Mouse (Mus musculus) CH12.LX (cell line): ENCODE data around the gene Ablim1. TPM values are rescaled to one million over a fixed set of nuclear protein-coding genes. Genes with fewer than 3 reads are reported as not detected.

ENCODE experiments used
- DNase-seq: peaks from one replicate; pipeline ENCODE4 v3.0.0-alpha.2; 2013; ENCODE audit errors: extremely low read depth
- H3K27ac ChIP-seq: 2 replicates; pipeline ENCODE4 v1.5.1; 2012; ENCODE audit warnings: low read depth, mild to moderate bottlenecking, control low read depth, moderate library complexity; ENCODE audit not compliant: insufficient read depth
- H3K27me3 ChIP-seq: replicated peaks from 2 replicates; pipeline ENCODE3; 2012; ENCODE audit warnings: inconsistent platforms
- H3K36me3 ChIP-seq, 2 experiments: replicated peaks in 1 of 2; 2 replicates each; pipeline versions ENCODE3 to v1.6.1; 2012; ENCODE audit warnings: inconsistent platforms in 1 of 2, low read length in 1 of 2, mild to moderate bottlenecking in 1 of 2, mixed read lengths in 1 of 2, moderate library complexity in 1 of 2; ENCODE audit not compliant: control insufficient read depth in 1 of 2, insufficient read depth in 1 of 2
- H3K4me1 ChIP-seq, 2 experiments: 2 replicates each; pipeline ENCODE4 v1.6.1; 2012; ENCODE audit warnings: inconsistent platforms in 1 of 2, moderate library complexity in 1 of 2; ENCODE audit not compliant: insufficient read depth in 2 of 2, control insufficient read depth in 1 of 2
- H3K4me2 ChIP-seq: 2 replicates; pipeline ENCODE4 v1.6.1; 2012; ENCODE audit warnings: low read depth, mild to moderate bottlenecking, control low read depth; ENCODE audit not compliant: poor library complexity, insufficient read depth, severe bottlenecking
- H3K4me3 ChIP-seq, 3 experiments: fragments of 150-350 bp in 1 of 3; sonication (generic) in 1 of 3; replicated peaks in 1 of 3; 2 replicates each; pipeline versions ENCODE3 to v1.5.1; 2011 to 2012; ENCODE audit warnings: low read depth in 2 of 3, low read length in 2 of 3, mild to moderate bottlenecking in 2 of 3, moderate library complexity in 2 of 3, control low read depth in 1 of 3, improper control_type of control experiment in 1 of 3, inconsistent platforms in 1 of 3, mixed read lengths in 1 of 3; ENCODE audit not compliant: poor library complexity in 1 of 3
- H3K79me2 ChIP-seq: replicated peaks from 2 replicates; pipeline ENCODE4 v1.6.1; 2012; ENCODE audit warnings: mild to moderate bottlenecking, moderate library complexity; ENCODE audit not compliant: control insufficient read depth, poor library complexity, insufficient read depth, severe bottlenecking; ENCODE audit errors: extremely low read depth
- H3K9ac ChIP-seq: 2 replicates; pipeline ENCODE4 v1.6.1; 2012; ENCODE audit warnings: low read depth, mild to moderate bottlenecking, control low read depth, moderate library complexity; ENCODE audit not compliant: insufficient read depth
- H3K9me3 ChIP-seq: replicated peaks from 2 replicates; pipeline ENCODE3; 2012; ENCODE audit warnings: low read length, inconsistent platforms, mixed read lengths
- CHD1 ChIP-seq: IDR thresholded peaks from 2 replicates; pipeline ENCODE4 v1.6.1; 2012; ENCODE audit warnings: low read depth, low read length, improper control_type of control experiment, inconsistent platforms
- CHD2 ChIP-seq: IDR thresholded peaks from 2 replicates; pipeline ENCODE4 v1.6.1; 2011; ENCODE audit warnings: low read length, improper control_type of control experiment
- CTCF ChIP-seq, 2 experiments: IDR thresholded peaks in 1 of 2; conservative IDR thresholded peaks in 1 of 2; 2 replicates each; pipeline ENCODE4 v1.5.1; 2011 to 2012; ENCODE audit warnings: low read depth in 2 of 2, low read length in 2 of 2, improper control_type of control experiment in 1 of 2, inconsistent platforms in 1 of 2, mild to moderate bottlenecking in 1 of 2, moderate library complexity in 1 of 2
- EP300 ChIP-seq: IDR thresholded peaks from 2 replicates; pipeline ENCODE4 v1.6.1; 2011; ENCODE audit warnings: low read length, improper control_type of control experiment
- GABPA ChIP-seq: IDR thresholded peaks from 2 replicates; pipeline ENCODE4 v1.6.1; 2012; ENCODE audit warnings: low read depth, low read length, improper control_type of control experiment, inconsistent platforms; ENCODE audit not compliant: insufficient replicate concordance
- HCFC1 ChIP-seq: IDR thresholded peaks from 2 replicates; pipeline ENCODE4 v1.6.1; 2012; ENCODE audit warnings: low read depth, mild to moderate bottlenecking, inconsistent platforms, low read length, improper control_type of control experiment
- IRF4 ChIP-seq: IDR thresholded peaks from 2 replicates; pipeline ENCODE4 v1.6.1; 2014; ENCODE audit warnings: low read depth, mild to moderate bottlenecking, inconsistent platforms, low read length, improper control_type of control experiment
- JUN ChIP-seq: IDR thresholded peaks from 2 replicates; pipeline ENCODE4 v1.6.1; 2011; ENCODE audit warnings: low read depth, mild to moderate bottlenecking, low read length, improper control_type of control experiment, moderate library complexity; ENCODE audit not compliant: insufficient read depth
- KAT2A ChIP-seq: IDR thresholded peaks from 2 replicates; pipeline ENCODE4 v1.6.1; 2012; ENCODE audit warnings: low read length, improper control_type of control experiment, inconsistent platforms; ENCODE audit not compliant: insufficient replicate concordance
- MAZ ChIP-seq: IDR thresholded peaks from 2 replicates; pipeline ENCODE4 v1.6.1; 2012; ENCODE audit warnings: low read depth, mild to moderate bottlenecking, inconsistent platforms, low read length, improper control_type of control experiment, moderate library complexity
- MEF2A ChIP-seq: IDR thresholded peaks from 2 replicates; pipeline ENCODE4 v1.6.1; 2014; ENCODE audit warnings: low read depth, mild to moderate bottlenecking, inconsistent platforms, low read length, improper control_type of control experiment, borderline replicate concordance
- MXI1 ChIP-seq: IDR thresholded peaks from 2 replicates; pipeline ENCODE4 v1.6.1; 2011; ENCODE audit warnings: mild to moderate bottlenecking, low read depth, low read length, improper control_type of control experiment
- NELFE ChIP-seq: IDR thresholded peaks from 2 replicates; pipeline ENCODE4 v1.6.1; 2011; ENCODE audit warnings: low read depth, low read length, improper control_type of control experiment
- NRF1 ChIP-seq: IDR thresholded peaks from 2 replicates; pipeline ENCODE4 v1.6.1; 2014; ENCODE audit warnings: low read depth, mild to moderate bottlenecking, inconsistent platforms, low read length, improper control_type of control experiment, moderate library complexity
- RCOR1 ChIP-seq: conservative IDR thresholded peaks from 2 replicates; pipeline ENCODE4 v1.6.1; 2012; ENCODE audit warnings: low read depth, mild to moderate bottlenecking, inconsistent platforms, low read length, improper control_type of control experiment
- SIN3A ChIP-seq: IDR thresholded peaks from 2 replicates; pipeline ENCODE4 v1.6.1; 2012; ENCODE audit warnings: low read length, improper control_type of control experiment, inconsistent platforms
- SMC3 ChIP-seq: IDR thresholded peaks from 2 replicates; pipeline ENCODE4 v1.6.1; 2011; ENCODE audit warnings: low read depth, low read length, improper control_type of control experiment
- TBP ChIP-seq: conservative IDR thresholded peaks from 2 replicates; pipeline ENCODE4 v1.6.1; 2011; ENCODE audit warnings: low read depth, low read length, improper control_type of control experiment
- USF1 ChIP-seq: IDR thresholded peaks from 2 replicates; pipeline ENCODE4 v1.6.1; 2014; ENCODE audit warnings: low read depth, mild to moderate bottlenecking, inconsistent platforms, low read length, improper control_type of control experiment
- ZC3H11A ChIP-seq: IDR thresholded peaks from 2 replicates; pipeline ENCODE4 v1.6.1; 2012; ENCODE audit warnings: low read depth, mild to moderate bottlenecking, inconsistent platforms, low read length, improper control_type of control experiment
- ZMIZ1 ChIP-seq: IDR thresholded peaks from 2 replicates; pipeline ENCODE4 v1.6.1; 2012; ENCODE audit warnings: low read depth, mild to moderate bottlenecking, inconsistent platforms, low read length, improper control_type of control experiment
- ZNF384 ChIP-seq: IDR thresholded peaks from 2 replicates; pipeline ENCODE4 v1.6.1; 2012; ENCODE audit warnings: low read depth, low read length, improper control_type of control experiment, inconsistent platforms
- dilution Hi-C: fragments of 300-500 bp; cut with MboI; formaldehyde crosslinking; loops from 2 replicates; pipeline ENCODE4 v1.14.3; 2020; ENCODE audit warnings: low sequenced_read_pairs; ENCODE audit not compliant: extremely low pct_unique_long_range_greater_than_20kb, extremely low pct_ligation_motif_present
- in situ Hi-C: fragments of 300-500 bp; cut with MboI; formaldehyde crosslinking; loops from 3 replicates; pipeline ENCODE4 v1.14.3; 2019; ENCODE audit warnings: low sequenced_read_pairs, low pct_ligation_motif_present, low pct_unique_long_range_greater_than_20kb, mixed read lengths
- polyA plus RNA-seq: library from polyadenylated mRNA; unstranded; fragments of >175 nt; gene quantifications from 2 replicates; pipeline ENCODE4 v1.2.1, GENCODE M21; 2012; ENCODE audit warnings: low read depth; ENCODE audit not compliant: insufficient read length
- total RNA-seq, 2 experiments: library from RNA; depleted of rRNA; stranded (reverse); fragments of 300-350 nt in 1 of 2; fragments of >200 nt in 1 of 2; gene quantifications; 2 replicates each; pipeline ENCODE4 v1.2.3; 2012 to 2014

The Ablim1 gene
- total and polyA plus RNA-seq, 3 experiments = 0.85 to 2.4 (median 2.0) TPM

- no peak overlapping the region for H3K4me3 ChIP-seq
- TF ChIP-seq TBP = no peak
- no peak for TF ChIP-seq SMC3
- no peak for TF ChIP-seq CTCF (conservative IDR thresholded peaks at IDR 0.05 in 1 of 2, IDR thresholded peaks at IDR 0.05 in 1 of 2; ENCODE audit: low read depth in 2 of 2, low read length in 2 of 2)
- TF ChIP-seq EP300 = no peak
- TF ChIP-seq ZNF384 = no peak
- TF ChIP-seq USF1 = no peak
- no peak for TF ChIP-seq IRF4
- no peak for TF ChIP-seq HCFC1
- TF ChIP-seq JUN = no peak
- no peak for TF ChIP-seq CHD2
- no peak for TF ChIP-seq MXI1
- no peak for TF ChIP-seq NELFE
- no peak for TF ChIP-seq SIN3A
- TF ChIP-seq MAZ = no peak
- TF ChIP-seq RCOR1 = no peak
- TF ChIP-seq, all 38 proteins: peak for 0
- Histone ChIP-seq H3K27ac (no peak overlapping the region), H3K27me3 (no peaks in the 10 kb centered on the region), H3K4me1 (peaks cover 0 to 4% of the 10 kb centered on the region in 2 experiments; a peak in 1 of 4 replicates), H3K9ac (no peak overlapping the region), H3K9me3 (no peaks in the 10 kb centered on the region), H3K79me2 (no peaks in the 10 kb centered on the region), H3K4me2 (no peak overlapping the region), H3K36me3 (no peaks in the 10 kb centered on the region)
- DNase-seq = no peak
- dilution Hi-C loops (no loop called here), in situ Hi-C loops (no loop called here)
These were observed 78.8 kb downstream of the Ablim1 start for GRCm38 (mm10) chr19:57235931-57236330.

GRCm38 (mm10) chr19:57230996-57231395, 83.7 kb downstream of the Ablim1 start:
- no peak overlapping the region for H3K4me3 ChIP-seq
- no peak overlapping the region for H3K9ac ChIP-seq
- H3K79me2 ChIP-seq = no peaks in the 10 kb centered on the region
- in situ Hi-C loops = no loop called here
- H3K27me3 ChIP-seq = no peaks in the 10 kb centered on the region
- no peaks in the 10 kb centered on the region for H3K36me3 ChIP-seq
- TF ChIP-seq ZC3H11A (no peak), HCFC1 (no peak), MEF2A (no peak), TBP (no peak), JUN (no peak), KAT2A (no peak), SIN3A (no peak), IRF4 (no peak), CHD1 (no peak), ZMIZ1 (no peak), GABPA (no peak), NRF1 (no peak)
- TF ChIP-seq, all 38 proteins: peak for 0
- no peak overlapping the region for H3K4me2 ChIP-seq
- H3K4me1 ChIP-seq = peaks cover 0 to 2% of the 10 kb centered on the region in 2 experiments; a peak in 1 of 4 replicates
- DNase-seq = no peak
- dilution Hi-C loops = no loop called here
- no peak overlapping the region for H3K27ac ChIP-seq
- H3K9me3 ChIP-seq = no peaks in the 10 kb centered on the region
